Mouse (Mus musculus) stomach, postnatal 0 days (tissue): ENCODE data around the gene Fto. TPM values are rescaled to one million over a fixed set of nuclear protein-coding genes. Genes with fewer than 3 reads are reported as not detected.

Experiments
- ATAC-seq: fragments of 200-750 bp; cut with Nextera tagmentation; 2 replicates; pipeline ENCODE4 v1.8.0; 2017; ENCODE audit not compliant: low FRiP score, low TSS enrichment
- DNase-seq: peaks from one replicate; pipeline ENCODE4 v3.0.0-alpha.2; 2016; ENCODE audit warnings: low spot score
- H3K27ac ChIP-seq: fragments of 300-500 bp; sonication (generic); replicated peaks from 2 replicates; pipeline ENCODE4 v1.5.1; 2014; ENCODE audit warnings: mild to moderate bottlenecking, control low read depth
- H3K27me3 ChIP-seq: fragments of 300-500 bp; sonication (generic); 2 replicates; pipeline ENCODE4 v1.6.1; 2014; ENCODE audit warnings: low read length; ENCODE audit not compliant: control insufficient read depth, insufficient read depth
- H3K36me3 ChIP-seq: fragments of 300-500 bp; sonication (generic); 2 replicates; pipeline ENCODE4 v1.6.1; 2014; ENCODE audit warnings: low read length, mixed read lengths; ENCODE audit not compliant: control insufficient read depth, insufficient read depth
- H3K4me1 ChIP-seq: fragments of 300-500 bp; sonication (generic); replicated peaks from 2 replicates; pipeline ENCODE4 v1.6.1; 2014; ENCODE audit warnings: antibody characterized with exemption; ENCODE audit not compliant: control insufficient read depth, insufficient read depth
- H3K4me2 ChIP-seq: fragments of 300-500 bp; sonication (generic); replicated peaks from 2 replicates; pipeline ENCODE4 v1.6.1; 2014; ENCODE audit warnings: low read depth, mild to moderate bottlenecking, control low read depth, moderate library complexity
- H3K4me3 ChIP-seq: fragments of 300-500 bp; sonication (generic); 2 replicates; pipeline ENCODE4 v1.5.1; 2014; ENCODE audit warnings: low read depth, low read length, control low read depth
- H3K9ac ChIP-seq: fragments of 300-500 bp; sonication (generic); 2 replicates; pipeline ENCODE4 v1.6.1; 2014; ENCODE audit warnings: mild to moderate bottlenecking, low read length, control low read depth, mixed read lengths
- H3K9me3 ChIP-seq: fragments of 300-500 bp; sonication (generic); 2 replicates; pipeline ENCODE4 v1.6.1; 2016; ENCODE audit warnings: low read length; ENCODE audit not compliant: control insufficient read depth
- CTCF ChIP-seq: IDR thresholded peaks from 2 replicates; pipeline ENCODE4 v1.5.1; 2016; ENCODE audit warnings: antibody characterized with exemption, low read depth, mild to moderate bottlenecking, moderate library complexity
- EP300 ChIP-seq: optimal IDR thresholded peaks from 2 replicates; pipeline ENCODE3; 2016; ENCODE audit warnings: antibody characterized with exemption
- WGBS: fragments of 180-500 bp; shearing (Covaris S2); extraction: QIAGEN DNeasy Blood & Tissue Kit; methylation state at CpG from one replicate; pipeline ENCODE4 v1.1.7; 2014; 5-methylcytosine and 5-hydroxymethylcytosine counted together
- polyA plus RNA-seq: library from polyadenylated mRNA; unstranded; fragments of >200 nt; fragmentation: Nextera tagmentation; extraction: Ambion mirVana; gene quantifications from 2 replicates; pipeline ENCODE4 v1.2.1, GENCODE M21; 2015

Fto gene
- polyA plus RNA-seq, 1 experiment from 2014 or later = 25.7 TPM

GRCm38 (mm10) chr8:91364216-91364615 is 50.9 kb downstream of the Fto start:
- WGBS = 89% methylated on average over 6 of the region's 6 CpGs
- H3K4me2 ChIP-seq = no peak overlapping the region
- H3K4me1 ChIP-seq = no peaks in the 10 kb centered on the region
- H3K27me3 ChIP-seq = no peaks in the 10 kb centered on the region
- no peak overlapping the region for H3K9ac ChIP-seq
- no peaks in the 10 kb centered on the region for H3K36me3 ChIP-seq
- ATAC-seq (no peak), DNase-seq (no peak)
- no peak overlapping the region for H3K4me3 ChIP-seq
- TF ChIP-seq EP300 (no peak), CTCF (no peak)
- H3K27ac ChIP-seq = no peak overlapping the region
- no peaks in the 10 kb centered on the region for H3K9me3 ChIP-seq

GRCm38 (mm10) chr8:91365804-91366203 is 52.5 kb downstream of the Fto start:
- Histone ChIP-seq H3K4me2 (no peak overlapping the region), H3K27me3 (no peaks in the 10 kb centered on the region), H3K27ac (no peak overlapping the region), H3K4me1 (no peaks in the 10 kb centered on the region), H3K9ac (no peak overlapping the region), H3K4me3 (no peak overlapping the region), H3K9me3 (no peaks in the 10 kb centered on the region), H3K36me3 (no peaks in the 10 kb centered on the region)
- TF ChIP-seq CTCF = no peak
- no peak for TF ChIP-seq EP300
- no peak for DNase-seq
- no peak for ATAC-seq

GRCm38 (mm10) chr8:91370899-91371298 is 57.6 kb downstream of the Fto start:
- Histone ChIP-seq H3K36me3 (no peaks in the 10 kb centered on the region), H3K4me2 (0 out of 2 replicates have a peak overlapping the region, but pooled peaks have one; percentile 14), H3K9me3 (no peaks in the 10 kb centered on the region), H3K4me1 (0 out of 2 replicates have a peak, but pooled peaks cover 6% of the 10 kb centered on the region), H3K27ac (0 out of 2 replicates have a peak overlapping the region, but pooled peaks have one; percentile 14), H3K9ac (no peak overlapping the region), H3K4me3 (no peak overlapping the region), H3K27me3 (no peaks in the 10 kb centered on the region)
- TF ChIP-seq CTCF (no peak), EP300 (no peak)
- 29% methylated on average over 12 of the region's 12 CpGs for WGBS
- ATAC-seq = no peak
- DNase-seq = no peak

- Histone ChIP-seq H3K9ac (no peak overlapping the region), H3K27ac (no peak overlapping the region), H3K36me3 (no peaks in the 10 kb centered on the region), H3K9me3 (no peaks in the 10 kb centered on the region), H3K4me1 (0 out of 2 replicates have a peak, but pooled peaks cover 6% of the 10 kb centered on the region), H3K4me2 (no peak overlapping the region), H3K4me3 (no peak overlapping the region), H3K27me3 (no peaks in the 10 kb centered on the region)
- DNase-seq (no peak), ATAC-seq (no peak; the same call in 1 of the 2 replicates)
- WGBS = 44% methylated on average over 4 of the region's 4 CpGs
- no peak for TF ChIP-seq EP300
- TF ChIP-seq CTCF = no peak
These were observed 58.7 kb downstream of the Fto start for GRCm38 (mm10) chr8:91371995-91372394.

- no peak overlapping the region for H3K4me3 ChIP-seq
- no peak for DNase-seq
- H3K9me3 ChIP-seq = no peaks in the 10 kb centered on the region
- H3K27me3 ChIP-seq = no peaks in the 10 kb centered on the region
- no peak overlapping the region for H3K27ac ChIP-seq
- 0 out of 2 replicates have a peak, but pooled peaks cover 6% of the 10 kb centered on the region for H3K4me1 ChIP-seq
- WGBS = 86% methylated on average over 9 of the region's 9 CpGs
- TF ChIP-seq EP300 = no peak
- no peak for TF ChIP-seq CTCF
- ATAC-seq = no peak
- no peak overlapping the region for H3K4me2 ChIP-seq
- no peak overlapping the region for H3K9ac ChIP-seq
- no peaks in the 10 kb centered on the region for H3K36me3 ChIP-seq
These were observed 59.7 kb downstream of the Fto start for GRCm38 (mm10) chr8:91372780-91373577.
